Mouse (Mus musculus) hindlimb bud, embryonic 11.5 days (tissue): ENCODE results near the gene Cisd3.

Experiments used
- DNase-seq: peaks from one replicate; pipeline ENCODE4 v3.0.0-alpha.2; 2012; ENCODE audit warnings: low read depth, low spot score; ENCODE audit errors: extremely low spot score

The Cisd3 gene

GRCm38 (mm10) chr11:97684766-97685165 lies 860 bp upstream of the Cisd3 start:
- DNase-seq: no peak

DNA sequence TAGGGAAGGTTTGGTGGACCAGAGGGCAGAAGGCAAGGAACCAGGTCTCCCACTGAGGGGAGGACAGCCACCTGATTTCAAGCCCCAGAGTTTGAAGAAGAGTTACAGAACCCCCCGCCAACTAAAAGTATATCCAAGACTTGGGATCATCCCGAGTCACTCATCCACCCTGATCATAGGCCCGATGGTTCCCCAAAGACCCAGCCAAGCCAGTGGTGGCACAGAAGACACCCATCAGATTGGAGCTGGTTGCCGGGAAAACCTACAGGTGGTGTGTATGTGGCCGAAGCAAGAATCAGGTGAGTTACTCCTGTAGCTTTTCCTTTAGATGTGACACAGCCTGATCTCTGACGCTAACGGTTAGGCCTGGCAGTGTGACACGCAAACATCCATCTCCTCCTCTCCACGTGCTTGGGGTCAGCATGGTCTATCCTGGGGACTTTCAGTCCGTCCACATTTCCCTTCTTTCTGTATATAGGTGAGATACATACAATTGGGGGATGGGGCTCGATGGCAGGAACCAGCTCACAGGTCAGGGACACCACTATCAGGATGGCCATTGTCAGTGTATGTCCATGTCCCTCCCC lies 789 bp downstream of the Cisd3 start:
- DNase-seq: no peak

DNA sequence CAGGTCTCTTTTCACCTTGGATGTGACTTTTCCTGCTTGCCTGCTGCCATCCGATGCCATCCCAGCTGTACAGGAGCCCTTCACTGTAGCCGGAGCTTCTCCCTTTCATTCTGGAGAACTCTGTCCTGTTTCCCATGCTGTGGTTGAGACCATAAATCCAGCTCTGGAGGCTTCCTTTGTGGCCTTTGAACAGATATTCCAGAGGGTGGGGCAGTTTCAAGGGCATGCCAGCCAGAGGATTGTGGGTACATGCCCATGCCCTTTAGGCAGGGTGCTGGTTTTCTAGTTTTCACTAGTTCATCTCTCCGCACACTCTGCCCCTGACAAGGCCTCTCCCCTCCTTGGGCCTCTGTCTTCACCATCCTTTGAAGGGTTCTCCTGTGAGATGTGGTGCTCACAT lies 1.4 kb downstream of the Cisd3 start:
- no peak for DNase-seq

DNA sequence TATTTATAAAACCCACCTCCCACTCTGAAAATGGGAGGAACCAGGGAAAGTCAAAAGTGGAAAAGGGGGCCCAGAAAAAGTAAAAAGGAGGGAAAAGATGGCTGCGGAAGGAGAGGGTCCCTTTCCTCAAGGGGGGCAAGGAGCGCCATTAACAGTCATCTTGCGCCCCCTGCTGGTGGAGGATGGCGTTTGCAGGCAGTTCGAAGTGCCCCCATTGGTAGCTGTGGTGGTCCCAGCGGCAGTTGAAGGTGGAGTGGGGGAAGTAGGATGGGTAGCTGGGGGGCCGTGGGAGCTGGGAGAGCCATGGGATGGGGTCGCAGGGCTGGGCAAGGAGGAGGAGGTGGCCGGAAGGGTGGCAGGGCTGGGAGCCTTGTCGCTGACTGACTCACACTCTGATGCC lies 4.2 kb downstream of the Cisd3 start:
- DNase-seq: no peak

DNA sequence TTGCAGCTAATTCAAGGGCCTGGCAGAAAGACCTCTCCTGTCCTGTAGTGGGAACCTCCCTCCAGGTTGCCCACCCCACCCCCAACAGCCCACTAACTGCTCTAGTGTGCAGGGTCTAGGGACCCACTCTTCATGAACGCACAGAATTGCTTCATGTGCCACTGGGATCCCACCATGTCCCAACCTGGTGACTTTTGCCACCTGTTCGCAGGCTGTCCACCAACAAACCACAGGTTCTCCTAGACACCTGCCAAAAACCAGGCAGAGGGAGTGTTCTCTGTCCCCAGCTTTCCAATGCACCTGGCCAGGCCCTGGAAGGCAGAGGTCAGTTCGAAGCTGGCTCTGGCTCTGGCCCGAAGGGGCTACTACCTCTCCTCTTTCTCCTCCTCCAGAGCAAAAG lies 8.8 kb downstream of the Cisd3 start:
- no peak for DNase-seq

DNA sequence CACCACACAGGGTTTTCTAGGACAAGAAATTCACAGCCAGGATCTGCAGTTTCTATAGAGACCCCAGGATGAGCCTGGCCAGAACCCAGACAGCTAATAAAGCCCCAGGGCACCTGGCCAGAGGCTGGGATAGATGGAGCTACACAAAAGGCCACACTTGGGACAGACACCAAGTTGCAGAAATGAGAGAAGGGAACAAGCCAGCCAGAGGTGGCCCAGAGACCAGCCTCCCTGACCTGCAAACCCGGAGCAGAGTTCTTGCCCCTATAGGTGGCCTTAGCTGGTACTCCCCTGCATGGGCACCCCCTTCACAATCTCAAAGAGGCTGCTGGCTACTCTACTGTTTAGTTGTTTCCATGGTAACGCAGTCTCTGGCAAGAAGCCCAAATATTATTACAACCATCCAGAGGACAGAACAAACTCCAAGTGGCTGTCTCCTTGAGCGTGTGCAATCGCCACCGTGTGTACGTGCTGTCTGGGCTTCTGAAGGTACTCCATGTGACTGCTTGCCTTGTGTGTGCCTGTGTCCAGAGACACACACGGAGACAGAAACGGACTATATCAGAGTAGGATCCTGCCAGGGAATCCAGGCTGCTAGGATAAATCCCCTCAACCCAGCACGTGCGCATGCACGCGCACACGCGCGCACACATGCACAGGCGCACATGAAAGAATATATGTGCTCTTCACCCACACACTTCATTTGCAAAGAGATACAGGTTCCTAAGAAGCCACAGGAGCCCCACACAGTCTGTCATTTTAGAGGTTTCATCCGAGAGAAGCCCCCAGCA lies 9.5 kb downstream of the Cisd3 start:
- DNase-seq: no peak

- DNase-seq: no peak
Observed at GRCm38 (mm10) chr11:97695712-97696401, 10.2 kb downstream of the Cisd3 start.

DNA sequence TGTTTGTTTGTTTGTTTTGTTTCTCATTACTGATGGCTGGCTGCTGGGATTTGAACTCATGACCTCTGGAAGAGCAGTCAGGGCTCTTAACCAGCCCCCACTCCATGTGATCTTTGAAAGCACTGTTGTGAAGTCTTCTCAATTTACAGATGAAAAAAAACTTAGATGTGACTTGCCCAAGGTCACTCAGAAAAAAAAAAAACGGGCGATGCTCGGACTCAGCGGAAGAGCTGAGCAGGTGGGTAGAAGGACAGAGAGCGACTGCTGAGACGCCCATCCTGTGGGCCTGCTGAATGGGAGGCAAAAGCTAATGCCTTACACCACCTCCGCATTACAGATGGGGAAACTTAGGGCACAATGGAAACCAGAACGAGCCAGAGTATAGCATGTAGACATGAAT lies 11.0 kb downstream of the Cisd3 start:
- DNase-seq: no peak

DNA sequence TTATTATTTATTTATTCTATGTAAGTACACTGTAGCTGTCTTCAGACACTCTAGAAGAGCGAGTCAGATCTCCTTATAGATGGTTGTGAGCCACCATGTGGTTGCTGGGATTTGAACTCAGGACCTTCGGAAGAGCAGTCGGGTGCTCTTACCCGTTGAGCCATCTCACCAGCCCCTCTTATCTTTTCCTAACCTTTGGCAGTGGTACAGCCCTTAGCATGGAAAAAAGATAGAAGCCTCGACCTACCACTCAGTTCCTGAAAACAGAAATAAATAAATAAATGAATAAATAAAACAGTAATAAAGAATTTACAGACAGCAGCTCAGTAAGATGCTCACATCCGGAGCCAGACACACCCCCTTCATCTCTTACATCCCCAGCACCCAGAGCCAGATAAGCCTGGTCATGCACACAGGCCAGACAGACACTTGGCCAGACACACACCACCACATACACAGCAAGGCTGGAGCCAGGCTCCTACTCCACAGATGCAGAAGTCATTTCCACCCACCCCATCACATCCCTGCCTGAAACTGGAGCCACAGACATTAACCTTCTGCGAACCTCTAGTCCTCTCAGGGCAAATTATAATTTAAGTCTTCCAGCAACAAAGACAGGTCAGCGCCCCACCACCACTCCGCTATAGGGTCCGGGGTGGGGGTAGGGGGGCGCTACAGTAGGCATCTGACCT lies 11.7 kb downstream of the Cisd3 start:
- no peak for DNase-seq

GRCm38 (mm10) chr11:97697891-97698529 lies 12.4 kb downstream of the Cisd3 start:
- DNase-seq: no peak

DNA sequence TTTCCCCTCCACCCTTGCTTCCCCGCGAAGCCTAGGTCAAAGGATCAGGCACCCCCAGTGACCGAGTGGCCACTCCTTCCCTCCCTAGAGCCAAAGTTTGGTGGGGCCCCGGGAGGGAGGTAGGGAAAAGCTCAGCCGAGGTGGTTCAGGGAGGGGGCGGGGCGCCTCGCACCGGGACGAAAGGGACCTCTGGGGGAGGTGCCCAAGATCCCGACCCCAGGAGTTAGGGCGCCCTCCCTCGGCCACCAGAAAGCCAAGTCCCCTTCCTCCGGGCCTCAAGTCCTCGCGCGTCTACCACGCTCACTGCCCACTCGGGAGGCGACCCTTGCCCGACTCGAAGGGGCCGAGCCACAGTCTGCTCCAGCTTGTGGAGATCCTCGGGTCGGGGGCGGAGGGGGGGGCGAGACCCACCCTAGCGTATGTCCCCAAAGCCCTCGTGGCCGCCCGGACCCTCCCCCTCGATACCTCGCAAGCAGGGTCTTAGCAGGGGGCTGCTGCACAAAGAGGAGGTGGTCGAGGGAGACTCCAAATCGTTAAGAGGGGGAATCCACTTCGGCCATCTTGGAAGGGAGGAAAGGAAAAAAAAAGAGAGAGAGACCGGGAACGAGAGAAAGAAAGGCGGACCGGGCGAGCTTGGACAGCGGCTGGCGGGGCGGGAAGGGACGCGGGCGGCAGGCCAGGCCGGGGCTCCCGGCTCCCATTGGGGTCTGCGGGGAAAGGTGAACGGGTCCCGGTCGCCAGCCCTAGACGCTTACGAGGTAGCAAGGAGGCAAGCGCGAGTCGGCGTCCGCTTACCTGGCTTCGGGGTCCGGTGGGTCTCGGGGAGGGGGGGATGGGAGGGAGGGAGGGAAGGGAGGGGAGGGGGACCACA lies 13.3 kb downstream of the Cisd3 start:
- no peak for DNase-seq

DNA sequence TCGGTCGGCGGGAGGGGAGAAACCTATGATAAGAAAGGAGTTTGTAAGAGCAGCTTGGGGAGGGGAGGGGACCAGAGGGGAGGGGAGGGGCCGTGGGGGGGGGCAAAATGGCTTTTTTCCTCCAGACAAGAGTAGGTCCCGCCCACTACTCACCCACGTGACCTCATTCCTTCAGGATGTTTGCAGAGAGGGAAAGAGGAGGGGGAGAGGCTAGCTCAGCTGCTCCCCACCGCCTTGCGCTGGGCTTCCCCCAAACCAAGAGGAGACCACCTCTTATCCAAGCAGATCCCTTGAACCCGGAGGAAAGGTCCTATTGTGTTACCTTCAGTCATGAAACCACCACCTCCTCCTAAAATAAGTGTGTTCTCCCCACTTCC lies 14.0 kb downstream of the Cisd3 start:
- no peak for DNase-seq

DNA sequence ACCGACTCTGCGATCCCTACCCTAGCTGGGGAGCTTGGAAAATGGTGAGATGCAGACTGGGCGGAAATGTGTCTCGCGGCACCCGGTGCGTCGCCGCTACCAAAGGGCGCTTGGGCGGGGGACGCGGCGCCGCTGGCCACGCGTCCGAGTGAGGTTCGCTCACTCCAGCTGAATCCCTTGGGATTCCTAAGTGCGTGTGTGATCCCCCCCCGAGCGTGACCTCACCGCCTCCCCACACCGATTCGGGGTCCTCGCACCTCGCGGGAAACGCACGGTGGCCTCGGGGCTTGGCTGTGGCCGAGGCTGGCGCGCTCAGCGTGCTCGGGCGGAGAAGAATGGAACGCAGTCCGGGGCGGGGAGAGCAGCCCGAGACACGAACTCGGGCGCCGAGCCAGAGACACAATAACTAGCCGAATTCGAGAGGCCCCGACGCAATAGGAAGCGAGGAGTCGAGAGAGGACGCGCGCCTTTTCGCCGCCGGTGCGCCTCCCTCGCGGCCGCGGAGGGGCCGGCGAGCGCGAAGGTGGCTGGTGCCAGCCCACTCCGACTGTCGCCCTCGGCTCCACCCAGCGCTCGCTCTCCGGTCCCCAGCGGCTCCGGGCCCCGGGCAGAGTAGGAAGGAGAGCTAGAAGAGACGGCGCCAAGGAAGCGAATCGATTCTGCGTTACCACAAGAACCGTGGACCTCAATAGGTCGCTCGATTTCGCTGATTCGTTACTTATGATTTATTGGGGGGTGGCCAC lies 14.5 kb downstream of the Cisd3 start, which contains the start of gene Pcgf2:
Gene Pcgf2, minus strand, starts transcription at position 495 of the 743 bp plus-strand sequence.
- DNase-seq: no peak

GRCm38 (mm10) chr11:97700746-97701580 lies 15.3 kb downstream of the Cisd3 start:
- no peak for DNase-seq

GRCm38 (mm10) chr11:97701581-97702392 lies 16.2 kb downstream of the Cisd3 start:
- no peak for DNase-seq

- no peak for DNase-seq
Observed at GRCm38 (mm10) chr11:97702393-97702745, 16.7 kb downstream of the Cisd3 start.

- peak; percentile 100 for DNase-seq
Observed at GRCm38 (mm10) chr11:97703039-97703826, 17.6 kb downstream of the Cisd3 start, which contains the start of gene Psmb3. Gene Psmb3, plus strand, starts transcription at chr11:97703399.
